Mouse (Mus musculus) lung, postnatal 0 days (tissue): ENCODE results near the gene Tmem156. TPM values are rescaled to one million over a fixed set of nuclear protein-coding genes. Genes with fewer than 3 reads are reported as not detected.

Experiments used
- ATAC-seq: fragments of 200-750 bp; cut with Nextera tagmentation; 2 replicates; pipeline ENCODE4 v1.8.0; 2017; ENCODE audit warnings: moderate library complexity
- DNase-seq: peaks from one replicate; pipeline ENCODE4 v3.0.0-alpha.2; 2016; ENCODE audit warnings: low spot score
- H3K27ac ChIP-seq: fragments of 300-500 bp; sonication (generic); 2 replicates; pipeline ENCODE4 v1.5.1; 2014; ENCODE audit warnings: antibody characterized with exemption, mild to moderate bottlenecking, low read length, mixed read lengths
- H3K27me3 ChIP-seq: fragments of 300-500 bp; sonication (generic); replicated peaks from 2 replicates; pipeline ENCODE4 v1.6.1; 2014; ENCODE audit warnings: low read length, mixed read lengths; ENCODE audit not compliant: insufficient read depth
- H3K36me3 ChIP-seq: fragments of 300-500 bp; sonication (generic); 2 replicates; pipeline ENCODE4 v1.6.1; 2014; ENCODE audit warnings: low read length, mixed read lengths; ENCODE audit not compliant: insufficient read depth
- H3K4me1 ChIP-seq: fragments of 300-500 bp; sonication (generic); 2 replicates; pipeline ENCODE4 v1.6.1; 2014; ENCODE audit warnings: antibody characterized with exemption, low read depth, low read length, mixed read lengths; ENCODE audit not compliant: insufficient read depth
- H3K4me2 ChIP-seq: fragments of 300-500 bp; sonication (generic); replicated peaks from 2 replicates; pipeline ENCODE4 v1.6.1; 2014; ENCODE audit warnings: low read depth, mild to moderate bottlenecking, low read length, moderate library complexity, mixed read lengths
- H3K4me3 ChIP-seq: fragments of 300-500 bp; sonication (generic); 2 replicates; pipeline ENCODE4 v1.5.1; 2014; ENCODE audit warnings: low read depth, low read length
- H3K9ac ChIP-seq: fragments of 300-500 bp; sonication (generic); replicated peaks from 2 replicates; pipeline ENCODE4 v1.6.1; 2014; ENCODE audit warnings: low read depth, mild to moderate bottlenecking
- H3K9me3 ChIP-seq: fragments of 300-500 bp; sonication (generic); 2 replicates; pipeline ENCODE4 v1.6.1; 2016; ENCODE audit warnings: low read length, mixed read lengths
- CTCF ChIP-seq: IDR thresholded peaks from 2 replicates; pipeline ENCODE4 v1.5.1; 2016; ENCODE audit warnings: antibody characterized with exemption, mild to moderate bottlenecking
- EP300 ChIP-seq: IDR thresholded peaks from 2 replicates; pipeline ENCODE4 v1.6.1; 2016; ENCODE audit warnings: antibody characterized with exemption, mild to moderate bottlenecking, control low read depth
- WGBS: fragments of 180-500 bp; shearing (Covaris S2); extraction: QIAGEN DNeasy Blood & Tissue Kit; methylation state at CpG from one replicate; pipeline ENCODE4 v1.1.7; 2014; 5-methylcytosine and 5-hydroxymethylcytosine counted together
- polyA plus RNA-seq: library from polyadenylated mRNA; unstranded; fragments of >200 nt; fragmentation: Nextera tagmentation; extraction: Ambion mirVana; gene quantifications from 2 replicates; pipeline ENCODE4 v1.2.1, GENCODE M21; 2015

Tmem156 gene
- polyA plus RNA-seq, 1 experiment from 2014 or later: 1.9 TPM

- Histone ChIP-seq H3K4me2 (no peak overlapping the region), H3K36me3 (no peaks in the 10 kb centered on the region), H3K27ac (no peak overlapping the region), H3K9me3 (no peaks in the 10 kb centered on the region), H3K9ac (no peak overlapping the region), H3K27me3 (no peaks in the 10 kb centered on the region), H3K4me3 (no peak overlapping the region), H3K4me1 (peaks cover 10% of the 10 kb centered on the region)
- 83% methylated on average over 11 of the region's 11 CpGs for WGBS
- DNase-seq: no peak
- ATAC-seq: no peak
- TF ChIP-seq EP300: no peak
- no peak for TF ChIP-seq CTCF
These were observed 8.1 kb upstream of the Tmem156 start for GRCm38 (mm10) chr5:65100002-65100401.

DNA sequence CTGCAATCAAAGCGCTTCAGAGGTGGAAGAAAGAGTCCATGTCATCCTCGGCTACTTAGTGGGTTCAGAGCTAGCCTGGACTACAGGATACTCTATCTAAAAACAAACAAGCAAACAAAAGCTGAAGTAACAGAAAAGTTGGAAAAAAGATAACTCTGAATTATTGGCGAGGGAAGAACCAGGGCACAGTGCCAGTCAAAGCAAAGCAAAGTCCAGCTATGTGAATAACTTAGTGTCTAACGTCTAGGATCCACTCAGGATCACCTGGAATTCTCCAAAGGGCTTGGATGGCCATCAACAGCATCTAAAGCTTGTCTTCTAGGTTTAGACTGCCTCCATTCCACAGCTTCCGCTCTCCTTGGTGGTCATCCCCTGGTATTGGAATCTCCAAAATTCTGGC is 5.5 kb upstream of the Tmem156 start:
- Histone ChIP-seq H3K27me3 (no peaks in the 10 kb centered on the region), H3K4me1 (peaks cover 5% of the 10 kb centered on the region; the same call in 1 of the 2 replicates), H3K9ac (no peak overlapping the region), H3K4me2 (no peak overlapping the region), H3K9me3 (no peaks in the 10 kb centered on the region), H3K36me3 (no peaks in the 10 kb centered on the region), H3K27ac (no peak overlapping the region), H3K4me3 (no peak overlapping the region)
- DNase-seq (no peak), ATAC-seq (no peak)
- TF ChIP-seq CTCF (no peak), EP300 (no peak)
- WGBS: 66% methylated on average over 5 of the region's 5 CpGs

GRCm38 (mm10) chr5:65096805-65097204 is 4.9 kb upstream of the Tmem156 start:
- Histone ChIP-seq H3K9me3 (no peaks in the 10 kb centered on the region), H3K4me1 (peaks cover under 1% of the 10 kb centered on the region; the same call in 1 of the 2 replicates), H3K36me3 (no peaks in the 10 kb centered on the region), H3K27ac (no peak overlapping the region), H3K9ac (no peak overlapping the region), H3K27me3 (no peaks in the 10 kb centered on the region), H3K4me2 (no peak overlapping the region), H3K4me3 (no peak overlapping the region)
- DNase-seq (peak; percentile 61), ATAC-seq (no peak)
- WGBS: 45% methylated on average over 3 of the region's 3 CpGs
- TF ChIP-seq CTCF (no peak), EP300 (no peak)

- ATAC-seq: no peak
- no peak overlapping the region for H3K9ac ChIP-seq
- WGBS: 85% methylated on average over 3 of the region's 3 CpGs
These were observed 4.2 kb upstream of the Tmem156 start for GRCm38 (mm10) chr5:65096082-65096481.

DNA sequence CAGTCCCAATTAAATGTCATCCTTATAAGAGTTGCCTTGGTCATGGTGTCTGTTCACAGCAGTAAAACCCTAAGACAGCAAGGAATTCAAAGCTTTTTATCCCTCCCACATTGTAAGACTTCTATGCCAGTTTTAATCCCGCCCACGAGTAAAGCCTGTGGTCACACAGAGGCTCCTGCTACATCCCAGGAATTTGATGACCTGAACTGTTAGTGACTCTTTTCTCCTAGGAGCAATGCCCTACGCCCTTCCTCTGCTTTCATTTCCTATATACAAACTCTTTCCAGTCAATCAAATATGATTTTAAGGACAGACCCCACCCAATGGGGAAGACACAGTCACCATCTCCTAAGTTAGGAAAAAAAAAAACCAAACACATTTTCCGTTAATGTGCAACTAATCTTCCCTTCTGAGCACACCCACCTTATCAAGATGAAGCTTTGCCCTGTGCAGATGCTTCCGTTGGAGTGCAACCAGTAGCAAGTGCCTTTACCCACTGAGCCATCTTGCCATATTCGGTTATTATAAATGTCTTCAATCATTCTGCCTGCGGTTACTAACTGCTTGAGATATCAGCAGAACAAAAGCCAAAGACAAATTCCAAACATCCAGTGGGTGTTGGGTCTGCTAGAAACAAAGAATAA is 3.1 kb upstream of the Tmem156 start:
- Histone ChIP-seq H3K4me3 (no peak overlapping the region), H3K27me3 (no peaks in the 10 kb centered on the region), H3K27ac (no peak overlapping the region), H3K9me3 (no peaks in the 10 kb centered on the region), H3K4me1 (no peaks in the 10 kb centered on the region; the same call in 1 of the 2 replicates), H3K4me2 (no peak overlapping the region), H3K9ac (no peak overlapping the region), H3K36me3 (no peaks in the 10 kb centered on the region)
- WGBS: 70% methylated on average over 7 of the region's 7 CpGs
- peak; percentile 72 for DNase-seq
- ATAC-seq: peak; percentile 82
- no peak for TF ChIP-seq CTCF
- TF ChIP-seq EP300: peak; percentile 97

More at GRCm38 (mm10) chr5:65096082-65096481, 4.2 kb upstream of the Tmem156 start:
- H3K4me3 ChIP-seq: no peak overlapping the region
- no peak overlapping the region for H3K4me2 ChIP-seq
- no peaks in the 10 kb centered on the region for H3K9me3 ChIP-seq
- no peaks in the 10 kb centered on the region for H3K27me3 ChIP-seq
- no peak for DNase-seq
- no peak for TF ChIP-seq CTCF
- no peak for TF ChIP-seq EP300
- no peaks in the 10 kb centered on the region for H3K36me3 ChIP-seq
- no peaks in the 10 kb centered on the region; the same call in 1 of the 2 replicates for H3K4me1 ChIP-seq
- no peak overlapping the region for H3K27ac ChIP-seq

DNA sequence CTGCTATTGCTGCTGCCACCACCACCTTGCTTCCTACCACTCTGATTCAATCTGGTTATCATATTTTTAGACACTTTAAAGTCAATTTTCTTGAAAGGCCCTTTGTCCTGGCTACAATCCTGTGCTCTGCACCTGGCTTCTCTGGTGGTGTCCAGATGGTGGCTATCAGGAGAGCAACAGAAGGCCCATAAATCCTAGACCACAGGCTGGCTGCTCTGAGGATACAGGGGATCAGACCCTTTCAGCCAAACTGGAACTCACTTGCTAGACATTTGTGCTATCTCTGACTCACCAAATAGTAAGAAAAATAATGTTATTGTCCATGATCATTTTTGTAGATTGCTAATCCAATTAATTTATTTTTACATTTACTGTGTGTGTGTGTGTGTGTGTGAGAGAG is 1.8 kb upstream of the Tmem156 start:
- no peak for DNase-seq
- TF ChIP-seq EP300 (no peak), CTCF (no peak)
- no peak overlapping the region for H3K4me2 ChIP-seq
- no peak overlapping the region for H3K9ac ChIP-seq
- no peaks in the 10 kb centered on the region for H3K36me3 ChIP-seq
- ATAC-seq: no peak
- H3K4me3 ChIP-seq: no peak overlapping the region
- no peaks in the 10 kb centered on the region for H3K27me3 ChIP-seq
- no peak overlapping the region for H3K27ac ChIP-seq
- no peaks in the 10 kb centered on the region; the same call in 1 of the 2 replicates for H3K4me1 ChIP-seq
- H3K9me3 ChIP-seq: no peaks in the 10 kb centered on the region
